Mouse (Mus musculus): ENCODE results near the gene Tubg2.
"Not testable (repeated sequence)": the region's sequence is repeated elsewhere in the genome, so short reads cannot be mapped to it uniquely, and the experiment has no call there.

Tubg2 gene

GRCm38 (mm10) chr11:101155728-101156371 is at the start of gene Tubg2:
Tubg2 (plus strand) TSS chr11:101155907.
- DNase-seq (ENCODE audit: low spot score): peak; percentile 86

GRCm38 (mm10) chr11:101109351-101109750 is 46.4 kb upstream of the Tubg2 start:
- no peak for DNase-seq (ENCODE audit: low spot score)

GRCm38 (mm10) chr11:101110708-101111107 is 45.0 kb upstream of the Tubg2 start:
- DNase-seq (ENCODE audit: low spot score): no peak

- no peak for DNase-seq (ENCODE audit: low spot score)
Measured at GRCm38 (mm10) chr11:101111178-101111577, 44.5 kb upstream of the Tubg2 start.

GRCm38 (mm10) chr11:101112186-101112585 is 43.5 kb upstream of the Tubg2 start:
- DNase-seq (ENCODE audit: low spot score): no peak

- peak; percentile 35 for DNase-seq (ENCODE audit: low spot score)
Measured at GRCm38 (mm10) chr11:101115564-101115963, 40.1 kb upstream of the Tubg2 start.

- DNase-seq (ENCODE audit: low spot score): no peak
Measured at GRCm38 (mm10) chr11:101118105-101118504, 37.6 kb upstream of the Tubg2 start.

- no peak for DNase-seq (ENCODE audit: low spot score)
Measured at GRCm38 (mm10) chr11:101119131-101119760, 36.5 kb upstream of the Tubg2 start.

GRCm38 (mm10) chr11:101119761-101120544 is 35.8 kb upstream of the Tubg2 start, which contains the start of the genes Retreg3 and Tubg1:
Retreg3 (minus strand) TSS chr11:101119893.
Tubg1 (plus strand) TSS chr11:101119938.
- DNase-seq (ENCODE audit: low spot score): peak; percentile 99

GRCm38 (mm10) chr11:101120545-101121188 is 35.0 kb upstream of the Tubg2 start:
- DNase-seq (ENCODE audit: low spot score): no peak

- not testable (repeated sequence) for DNase-seq (ENCODE audit: low spot score)
Measured at GRCm38 (mm10) chr11:101124494-101124893, 31.2 kb upstream of the Tubg2 start.

GRCm38 (mm10) chr11:101125008-101125407 is 30.7 kb upstream of the Tubg2 start:
- not testable (repeated sequence) for DNase-seq (ENCODE audit: low spot score)

- no peak for DNase-seq (ENCODE audit: low spot score)
Measured at GRCm38 (mm10) chr11:101127075-101127474, 28.6 kb upstream of the Tubg2 start.

- DNase-seq (ENCODE audit: low spot score): no peak
Measured at GRCm38 (mm10) chr11:101128996-101129577, 26.6 kb upstream of the Tubg2 start.

- no peak for DNase-seq (ENCODE audit: low spot score)
Measured at GRCm38 (mm10) chr11:101130056-101130756, 25.5 kb upstream of the Tubg2 start.

- no peak for DNase-seq (ENCODE audit: low spot score)
Measured at GRCm38 (mm10) chr11:101131187-101131586, 24.5 kb upstream of the Tubg2 start.

GRCm38 (mm10) chr11:101131701-101132100 is 24.0 kb upstream of the Tubg2 start:
- DNase-seq (ENCODE audit: low spot score): no peak

- DNase-seq (ENCODE audit: low spot score): no peak
Measured at GRCm38 (mm10) chr11:101133037-101133436, 22.7 kb upstream of the Tubg2 start.

- DNase-seq (ENCODE audit: low spot score): no peak
Measured at GRCm38 (mm10) chr11:101134217-101134865, 21.4 kb upstream of the Tubg2 start.

GRCm38 (mm10) chr11:101137000-101137399 is 18.7 kb upstream of the Tubg2 start:
- no peak for DNase-seq (ENCODE audit: low spot score)
